Mouse (Mus musculus): ENCODE results near the gene Fbxo17.

The Fbxo17 gene

DNA sequence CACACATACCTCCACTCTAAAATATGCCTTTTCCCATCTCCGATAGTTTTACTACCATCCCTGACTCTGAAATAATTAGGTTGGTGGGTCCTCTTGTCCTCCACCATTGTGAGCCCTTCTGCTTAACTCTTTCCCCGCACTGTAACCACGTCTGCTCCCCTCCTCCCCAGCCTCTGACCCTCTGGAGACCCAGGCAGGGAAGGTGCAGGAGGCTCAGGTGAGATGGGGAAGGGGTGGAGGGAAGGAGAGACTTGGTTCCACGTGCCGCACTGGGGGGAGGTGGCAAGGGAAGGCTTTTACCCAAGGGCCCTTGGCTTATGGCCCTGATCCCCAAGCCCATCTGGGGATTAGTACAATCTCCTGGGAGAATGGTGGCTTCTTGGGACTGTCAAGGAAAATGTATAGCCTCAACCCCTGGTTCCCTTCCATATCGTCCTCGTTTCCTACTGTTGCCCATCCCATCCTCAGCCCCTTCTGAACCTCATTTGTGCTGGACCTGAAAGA lies 50.9 kb downstream of the Fbxo17 start, which contains the start of gene Nfkbib:
Nfkbib (minus strand) TSS at position 51 of the 504 bp plus-strand sequence.
- DNase-seq (ENCODE audit: low read depth, low spot score) = no peak
- no peaks in the 10 kb centered on the region; the same call in 1 of the 2 replicates for H3K36me3 ChIP-seq (ENCODE audit: control insufficient read depth, insufficient read depth, low read length, poor library complexity, severe bottlenecking)

DNA sequence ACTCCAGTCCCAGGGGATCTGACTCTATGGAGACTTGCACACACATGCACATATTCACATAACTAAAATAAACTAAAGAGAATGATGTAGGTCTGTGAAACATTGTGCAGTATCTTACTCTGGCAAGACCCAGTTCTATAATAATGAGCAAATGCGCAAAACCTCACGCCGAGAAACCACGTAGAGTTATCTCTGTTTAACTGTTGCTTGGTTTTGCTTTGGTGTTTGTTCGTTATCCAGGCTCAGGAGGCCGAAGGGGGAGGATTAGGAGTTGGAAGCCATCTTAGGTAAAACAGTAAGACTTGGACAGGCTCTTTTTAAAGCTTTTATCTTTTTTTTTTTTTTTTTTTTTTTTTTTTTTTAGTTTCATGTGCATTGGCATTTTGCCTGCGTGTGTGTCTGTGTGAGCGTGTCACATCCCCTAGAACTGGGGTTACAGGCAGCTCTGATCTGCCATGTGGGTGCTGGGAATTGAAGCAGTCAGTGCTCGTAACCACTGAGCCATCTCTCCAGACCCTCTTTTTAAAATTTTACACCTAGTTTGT lies 52.9 kb downstream of the Fbxo17 start:
- Histone ChIP-seq H3K27me3 (ENCODE audit: control insufficient read depth, insufficient read depth, low read length, poor library complexity, severe bottlenecking) (no peaks in the 10 kb centered on the region; the same call in 1 of the 2 replicates), H3K36me3 (ENCODE audit: control insufficient read depth, insufficient read depth, low read length, poor library complexity, severe bottlenecking) (peaks cover under 1% of the 10 kb centered on the region; the same call in 1 of the 2 replicates)
- no peak for DNase-seq (ENCODE audit: low read depth, low spot score)

More for the DNA sequence above, 50.9 kb downstream of the Fbxo17 start, which contains the start of gene Nfkbib:
- H3K27me3 ChIP-seq (ENCODE audit: control insufficient read depth, insufficient read depth, low read length, poor library complexity, severe bottlenecking) = no peaks in the 10 kb centered on the region; the same call in 1 of the 2 replicates

DNA sequence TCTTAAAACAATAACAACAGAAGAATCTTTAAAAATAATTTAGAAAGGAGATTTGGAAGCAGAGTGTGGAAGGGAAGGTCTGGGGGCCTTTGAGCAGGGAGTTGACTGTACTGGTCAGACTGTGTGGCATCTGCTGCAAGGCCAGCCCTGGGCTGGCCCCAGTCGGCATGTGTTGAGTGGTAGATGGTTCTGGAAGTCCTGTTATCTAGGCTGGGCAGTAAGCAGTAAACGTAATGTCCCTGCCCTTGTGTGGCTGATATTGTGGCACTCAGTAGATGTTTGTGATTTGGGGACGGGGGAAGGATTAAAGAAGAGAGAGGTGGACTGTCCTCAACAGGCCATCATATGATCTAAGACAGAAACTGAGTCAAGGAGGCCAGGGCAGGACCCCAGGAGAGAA lies 53.7 kb downstream of the Fbxo17 start:
- H3K27me3 ChIP-seq (ENCODE audit: control insufficient read depth, insufficient read depth, low read length, poor library complexity, severe bottlenecking) = no peaks in the 10 kb centered on the region; the same call in 1 of the 2 replicates

DNA sequence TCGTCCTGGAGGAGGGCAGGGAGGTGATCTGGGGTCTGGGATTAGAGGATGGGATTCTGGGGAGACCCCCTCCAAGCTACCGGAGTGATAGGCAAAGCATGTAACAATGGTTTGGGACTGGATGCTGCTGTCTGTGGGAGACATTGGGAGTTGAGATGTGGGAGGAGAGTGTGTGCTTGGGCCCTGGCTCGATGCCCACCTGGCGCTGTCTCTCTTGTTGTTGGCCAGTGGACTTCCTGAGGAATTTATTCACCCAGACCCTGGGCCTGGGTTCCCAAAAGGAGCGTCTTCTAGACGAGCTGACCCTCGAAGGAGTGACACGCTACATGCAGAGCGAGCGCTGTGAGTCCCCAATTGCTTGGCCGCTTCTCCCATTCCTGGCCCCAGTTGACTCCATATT lies 55.3 kb downstream of the Fbxo17 start:
- Histone ChIP-seq H3K27me3 (ENCODE audit: control insufficient read depth, insufficient read depth, low read length, poor library complexity, severe bottlenecking) (no peaks in the 10 kb centered on the region; the same call in 1 of the 2 replicates), H3K36me3 (ENCODE audit: control insufficient read depth, insufficient read depth, low read length, poor library complexity, severe bottlenecking) (peaks cover 10% of the 10 kb centered on the region)
- no peak for DNase-seq (ENCODE audit: low read depth, low spot score)

More for the DNA sequence above, 53.7 kb downstream of the Fbxo17 start:
- H3K36me3 ChIP-seq (ENCODE audit: control insufficient read depth, insufficient read depth, low read length, poor library complexity, severe bottlenecking) = peaks cover 6% of the 10 kb centered on the region; the same call in 1 of the 2 replicates
- DNase-seq (ENCODE audit: low read depth, low spot score) = no peak

DNA sequence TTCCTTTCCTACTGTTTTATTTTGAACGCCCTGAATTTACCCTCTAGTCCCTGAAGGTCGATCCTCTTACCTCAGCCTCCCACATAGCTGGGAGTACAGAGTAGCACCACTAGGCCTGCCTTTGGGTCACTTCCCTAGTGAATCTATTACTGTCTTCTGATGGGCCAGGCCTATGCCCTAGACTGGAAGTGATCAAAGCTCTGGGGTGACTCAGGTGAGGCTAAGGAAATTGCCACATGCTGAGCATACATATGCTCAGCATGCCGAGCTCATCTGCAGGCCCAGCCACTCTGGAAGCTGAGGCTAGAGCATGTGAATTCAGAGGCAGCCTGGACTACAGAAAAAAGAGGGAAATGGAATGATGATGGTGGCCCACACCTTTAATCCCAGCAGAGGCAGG lies 56.6 kb downstream of the Fbxo17 start:
- DNase-seq (ENCODE audit: low read depth, low spot score) = no peak
- H3K36me3 ChIP-seq (ENCODE audit: control insufficient read depth, insufficient read depth, low read length, poor library complexity, severe bottlenecking) = peaks cover 11% of the 10 kb centered on the region
- H3K27me3 ChIP-seq (ENCODE audit: control insufficient read depth, insufficient read depth, low read length, poor library complexity, severe bottlenecking) = no peaks in the 10 kb centered on the region; the same call in 1 of the 2 replicates

DNA sequence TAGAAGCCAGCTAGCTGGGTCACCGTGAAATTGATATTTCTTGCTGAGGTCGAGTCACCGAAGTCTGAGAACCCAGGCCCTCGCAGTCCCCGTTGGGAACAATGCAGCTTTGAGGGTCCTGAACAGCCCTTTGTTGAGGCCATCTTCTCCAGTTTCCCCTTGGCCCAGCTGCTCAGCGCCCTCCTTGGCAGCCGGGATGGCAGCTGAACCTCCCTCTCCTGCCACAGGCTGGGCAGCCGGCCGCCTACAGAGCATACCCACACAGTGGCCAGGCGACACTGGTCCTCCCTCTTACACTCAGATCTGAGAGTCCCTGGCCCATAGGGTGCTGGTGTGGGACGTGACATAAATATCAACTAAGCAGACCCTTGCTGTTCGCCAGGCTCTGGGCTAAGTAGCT lies 57.6 kb downstream of the Fbxo17 start:
- no peak for DNase-seq (ENCODE audit: low read depth, low spot score)
- H3K36me3 ChIP-seq (ENCODE audit: control insufficient read depth, insufficient read depth, low read length, poor library complexity, severe bottlenecking) = peaks cover 13% of the 10 kb centered on the region
- H3K27me3 ChIP-seq (ENCODE audit: control insufficient read depth, insufficient read depth, low read length, poor library complexity, severe bottlenecking) = no peaks in the 10 kb centered on the region; the same call in 1 of the 2 replicates

DNA sequence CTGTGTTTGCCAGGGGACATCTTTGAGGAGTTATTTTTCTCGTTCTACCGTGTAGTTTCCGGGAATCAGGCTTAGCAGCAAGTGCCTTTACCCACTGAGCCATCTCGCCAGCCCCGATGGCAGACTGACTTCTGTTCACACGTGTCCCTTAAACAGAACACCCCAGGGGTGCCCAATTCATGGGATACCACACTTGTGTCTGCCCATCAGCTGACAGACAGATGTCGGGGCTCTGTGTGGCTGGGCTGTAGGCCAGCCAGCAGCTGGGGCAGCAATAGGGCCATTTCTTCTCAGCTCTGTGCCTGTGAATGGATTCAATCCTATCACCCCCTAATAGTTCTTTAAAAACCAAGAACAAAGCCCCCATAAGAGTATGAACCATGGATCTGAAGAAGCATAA lies 58.5 kb downstream of the Fbxo17 start:
- H3K36me3 ChIP-seq (ENCODE audit: control insufficient read depth, insufficient read depth, low read length, poor library complexity, severe bottlenecking) = peaks cover 13% of the 10 kb centered on the region
- H3K27me3 ChIP-seq (ENCODE audit: control insufficient read depth, insufficient read depth, low read length, poor library complexity, severe bottlenecking) = no peaks in the 10 kb centered on the region; the same call in 1 of the 2 replicates
- no peak for DNase-seq (ENCODE audit: low read depth, low spot score)

DNA sequence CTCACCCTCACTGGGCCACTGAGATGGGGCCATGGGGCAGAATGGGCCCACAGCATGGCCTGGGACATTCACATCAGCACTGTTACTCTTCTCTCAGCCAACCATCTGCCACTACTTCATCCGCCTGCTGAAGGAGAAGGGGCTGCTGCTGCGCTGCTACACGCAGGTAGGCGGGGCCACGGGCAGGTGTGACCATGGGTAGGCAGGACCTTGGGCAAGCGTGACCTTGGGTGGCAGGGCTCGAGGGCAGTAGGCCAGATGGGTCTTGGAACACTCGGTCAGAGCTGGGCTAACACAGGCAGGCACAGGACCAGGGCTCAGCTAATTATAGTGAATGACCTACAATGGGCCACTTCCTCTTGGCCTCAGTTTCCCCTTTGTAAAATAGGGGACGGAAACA lies 62.2 kb downstream of the Fbxo17 start:
- H3K36me3 ChIP-seq (ENCODE audit: control insufficient read depth, insufficient read depth, low read length, poor library complexity, severe bottlenecking) = peaks cover 13% of the 10 kb centered on the region
- DNase-seq (ENCODE audit: low read depth, low spot score) = no peak
- H3K27me3 ChIP-seq (ENCODE audit: control insufficient read depth, insufficient read depth, low read length, poor library complexity, severe bottlenecking) = no peaks in the 10 kb centered on the region

DNA sequence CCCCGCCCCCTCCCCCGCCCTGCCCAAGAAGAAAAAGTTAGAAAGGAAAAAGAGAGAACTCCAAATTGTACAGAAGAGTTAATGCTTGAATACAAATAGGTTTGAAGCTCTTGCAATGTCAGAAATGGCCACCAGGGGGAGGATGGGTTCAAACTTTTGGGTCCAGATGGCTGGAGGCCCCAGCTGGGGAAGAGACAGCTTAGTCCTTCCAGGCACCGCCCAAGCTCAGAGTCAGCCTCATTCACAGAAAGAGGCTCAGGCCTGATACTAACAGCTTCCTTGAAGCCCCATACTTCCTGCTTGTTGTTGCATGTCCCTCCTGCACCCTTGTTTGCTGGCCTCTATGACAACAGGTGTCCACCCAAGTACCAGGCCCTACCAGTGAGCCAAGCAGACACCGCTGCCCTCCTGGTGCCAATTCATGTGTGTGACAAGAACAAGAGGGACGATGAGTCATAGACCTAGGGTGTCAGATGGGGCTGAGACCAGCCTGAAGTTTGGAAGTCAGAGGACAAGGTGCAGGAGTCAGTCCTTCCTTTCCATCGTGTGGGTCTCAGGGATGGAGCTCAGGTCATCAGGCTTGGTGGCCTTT lies 63.6 kb downstream of the Fbxo17 start:
- peak; percentile 93 for DNase-seq (ENCODE audit: low read depth, low spot score)
- no peaks in the 10 kb centered on the region for H3K27me3 ChIP-seq (ENCODE audit: control insufficient read depth, insufficient read depth, low read length, poor library complexity, severe bottlenecking)

DNA sequence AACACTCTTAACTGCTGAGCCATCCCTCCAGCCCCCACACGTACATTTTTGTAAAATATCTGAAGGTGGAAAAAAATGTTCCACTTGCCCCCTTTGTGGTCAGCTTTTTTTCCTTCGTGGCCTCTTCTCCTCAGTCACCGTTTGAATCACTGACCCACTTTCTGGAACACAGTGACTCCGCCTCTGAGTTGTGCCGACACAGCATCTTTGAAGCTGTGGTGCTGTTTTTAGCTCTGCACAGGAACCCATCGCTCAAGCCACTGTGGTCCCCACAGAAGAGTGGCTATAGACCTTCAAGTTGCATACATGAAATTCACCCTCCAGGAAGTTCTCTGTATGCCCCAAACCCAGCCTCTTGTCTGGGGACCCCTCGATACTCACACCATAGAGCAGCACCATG lies 64.3 kb downstream of the Fbxo17 start:
- no peaks in the 10 kb centered on the region for H3K27me3 ChIP-seq (ENCODE audit: control insufficient read depth, insufficient read depth, low read length, poor library complexity, severe bottlenecking)
- no peak for DNase-seq (ENCODE audit: low read depth, low spot score)
- peaks cover 5% of the 10 kb centered on the region for H3K36me3 ChIP-seq (ENCODE audit: control insufficient read depth, insufficient read depth, low read length, poor library complexity, severe bottlenecking)

More for the DNA sequence above, 63.6 kb downstream of the Fbxo17 start:
- peaks cover 7% of the 10 kb centered on the region for H3K36me3 ChIP-seq (ENCODE audit: control insufficient read depth, insufficient read depth, low read length, poor library complexity, severe bottlenecking)

DNA sequence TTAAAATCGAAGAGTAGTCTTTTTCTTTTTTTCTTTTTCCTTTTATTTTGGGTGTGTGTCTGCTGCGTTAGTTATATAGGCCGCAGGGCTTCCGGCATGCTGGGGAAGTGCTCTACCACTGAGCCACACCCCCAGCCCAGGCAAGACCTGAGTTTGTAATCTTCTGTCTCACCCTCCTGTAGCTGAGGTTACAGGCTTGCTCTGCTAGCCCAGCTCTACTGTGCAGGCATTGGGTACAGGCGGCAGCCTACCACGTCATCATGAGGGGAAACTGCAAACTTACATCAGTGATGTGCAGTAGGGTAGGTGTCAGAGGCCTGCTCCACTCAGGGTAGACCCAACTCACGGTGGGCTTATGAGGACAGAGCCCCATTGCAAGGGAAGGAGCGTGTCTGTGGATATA lies 64.7 kb downstream of the Fbxo17 start:
- peaks cover 5% of the 10 kb centered on the region; the same call in 1 of the 2 replicates for H3K36me3 ChIP-seq (ENCODE audit: control insufficient read depth, insufficient read depth, low read length, poor library complexity, severe bottlenecking)
- no peaks in the 10 kb centered on the region for H3K27me3 ChIP-seq (ENCODE audit: control insufficient read depth, insufficient read depth, low read length, poor library complexity, severe bottlenecking)
- DNase-seq (ENCODE audit: low read depth, low spot score) = peak; percentile 80

DNA sequence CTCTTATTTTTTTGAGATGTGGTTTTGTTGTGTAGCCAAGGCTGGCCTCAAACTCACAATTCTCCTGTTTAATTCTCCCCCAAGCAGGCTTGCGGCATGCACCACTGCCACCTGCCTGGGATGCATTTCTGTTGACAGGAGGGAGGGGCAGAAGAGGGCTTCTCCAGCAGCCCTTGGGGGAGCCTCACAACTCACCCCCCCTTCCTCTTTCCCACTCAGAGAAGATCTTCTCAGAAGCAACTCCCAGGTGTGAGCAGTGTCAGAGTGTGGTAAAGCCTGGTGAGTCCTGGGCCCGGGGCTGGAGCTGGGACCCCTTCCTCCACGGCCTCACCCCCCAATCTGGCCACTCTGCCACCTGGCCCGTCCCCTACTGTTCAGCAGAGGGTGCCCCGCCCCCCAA lies 68.6 kb downstream of the Fbxo17 start:
- DNase-seq (ENCODE audit: low read depth, low spot score) = no peak
- Histone ChIP-seq H3K36me3 (ENCODE audit: control insufficient read depth, insufficient read depth, low read length, poor library complexity, severe bottlenecking) (no peaks in the 10 kb centered on the region; the same call in 1 of the 2 replicates), H3K27me3 (ENCODE audit: control insufficient read depth, insufficient read depth, low read length, poor library complexity, severe bottlenecking) (no peaks in the 10 kb centered on the region)

All from splenic B cell, adult 2 months (primary cell).